Mouse (Mus musculus) embryonic facial prominence, embryonic 10.5 days (tissue): ENCODE measurements around the gene Gimap4. TPM values are rescaled to one million over a fixed set of nuclear protein-coding genes. Genes with fewer than 3 reads are reported as not detected.

ENCODE experiments used
- DNase-seq: peaks from one replicate; pipeline ENCODE4 v3.0.0-alpha.2; 2017; ENCODE audit warnings: low spot score
- H3K27ac ChIP-seq: fragments of 300-500 bp; sonication (generic); replicated peaks from 2 replicates; pipeline ENCODE4 v1.5.1; 2016; ENCODE audit warnings: mild to moderate bottlenecking
- H3K27me3 ChIP-seq: fragments of 300-500 bp; sonication (generic); replicated peaks from 2 replicates; pipeline ENCODE4 v1.6.1; 2016; ENCODE audit warnings: low read depth, mild to moderate bottlenecking; ENCODE audit not compliant: poor library complexity, severe bottlenecking
- H3K36me3 ChIP-seq: fragments of 300-500 bp; sonication (generic); replicated peaks from 2 replicates; pipeline ENCODE4 v1.6.1; 2016; ENCODE audit warnings: mild to moderate bottlenecking, moderate library complexity
- H3K4me1 ChIP-seq: fragments of 300-500 bp; sonication (generic); 2 replicates; pipeline ENCODE4 v1.6.1; 2016
- H3K4me3 ChIP-seq: fragments of 300-500 bp; sonication (generic); 2 replicates; pipeline ENCODE4 v1.5.1; 2016; ENCODE audit warnings: mild to moderate bottlenecking, moderate library complexity
- H3K9me3 ChIP-seq: fragments of 300-500 bp; sonication (generic); 2 replicates; pipeline ENCODE4 v1.6.1; 2016; ENCODE audit warnings: mild to moderate bottlenecking
- WGBS: fragments of 180-500 bp; shearing (Covaris S2); methylation state at CpG from one replicate; pipeline ENCODE4 v1.1.7; 2016; 5-methylcytosine and 5-hydroxymethylcytosine counted together
- polyA plus RNA-seq: library from polyadenylated mRNA; unstranded; fragments of >200 nt; fragmentation: Nextera tagmentation; extraction: Ambion mirVana; gene quantifications from 2 replicates; pipeline ENCODE4 v1.2.1, GENCODE M21; 2016

The Gimap4 gene
- polyA plus RNA-seq, 1 experiment from 2014 or later = 7.4 TPM

DNA sequence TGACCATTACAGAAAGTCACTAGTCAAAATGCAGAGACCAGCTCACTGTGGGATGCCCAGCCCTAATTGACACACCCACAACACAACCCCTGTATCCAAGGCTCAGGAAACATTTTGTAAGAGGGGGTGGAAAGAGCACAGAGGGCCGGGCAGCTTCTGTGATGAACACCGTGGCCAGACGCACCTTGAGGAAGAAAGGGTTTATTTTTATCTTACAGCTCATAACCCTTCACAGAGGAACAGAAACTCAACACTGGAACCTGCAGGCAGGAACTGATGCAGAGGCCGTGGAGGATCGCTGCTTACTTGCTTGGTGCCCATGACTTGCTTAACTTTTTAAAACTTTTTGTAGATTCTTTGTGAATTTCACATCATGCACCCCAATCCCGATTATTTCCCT is 8.6 kb downstream of the Gimap4 start:
- no peaks in the 10 kb centered on the region for H3K4me1 ChIP-seq
- no peak overlapping the region for H3K4me3 ChIP-seq
- no peak overlapping the region for H3K27ac ChIP-seq
- H3K9me3 ChIP-seq = 0 out of 2 replicates have a peak, but pooled peaks cover 2% of the 10 kb centered on the region
- no peaks in the 10 kb centered on the region for H3K27me3 ChIP-seq
- H3K36me3 ChIP-seq = no peaks in the 10 kb centered on the region
- 87% methylated on average over 6 of the region's 6 CpGs for WGBS
- no peak for DNase-seq

DNA sequence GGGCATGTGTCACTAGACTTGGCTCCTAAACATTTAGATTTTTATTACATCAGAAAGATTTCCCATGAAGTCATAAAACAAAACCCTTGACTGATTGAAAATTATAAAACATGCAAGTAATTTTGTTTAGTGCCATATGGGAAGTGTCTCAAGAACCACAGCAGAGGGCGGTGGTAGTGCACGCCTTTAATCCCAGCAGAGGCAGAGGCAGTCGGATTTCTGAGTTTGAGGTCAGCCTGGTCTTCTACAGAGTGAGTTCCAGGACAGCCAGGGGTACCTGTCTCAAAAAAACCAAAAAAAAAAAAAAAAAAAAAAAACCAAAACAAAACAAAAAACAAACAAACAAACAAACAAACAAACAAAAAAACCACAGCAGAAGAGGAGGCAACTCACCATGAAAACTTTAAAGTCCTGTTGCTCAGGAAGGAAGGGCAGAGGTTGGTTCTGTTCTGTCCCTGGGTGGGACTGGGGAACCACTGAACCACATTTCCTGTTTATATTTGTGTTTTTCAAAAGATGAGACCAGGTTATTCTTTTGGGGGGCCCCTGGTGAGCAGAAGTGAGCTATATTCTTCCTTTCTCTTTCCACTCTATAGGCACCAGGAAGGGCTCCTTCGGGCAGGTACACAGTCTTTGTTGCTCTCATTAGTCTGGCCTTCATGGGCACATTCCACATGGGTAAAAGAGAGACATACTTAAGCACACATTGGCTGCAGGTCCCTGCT is 12.6 kb downstream of the Gimap4 start:
- Histone ChIP-seq H3K9me3 (0 out of 2 replicates have a peak, but pooled peaks cover 2% of the 10 kb centered on the region), H3K4me1 (no peaks in the 10 kb centered on the region), H3K36me3 (no peaks in the 10 kb centered on the region), H3K27ac (no peak overlapping the region), H3K27me3 (no peaks in the 10 kb centered on the region), H3K4me3 (no peak overlapping the region)
- no peak for DNase-seq
- 83% methylated on average over 4 of the region's 4 CpGs for WGBS

DNA sequence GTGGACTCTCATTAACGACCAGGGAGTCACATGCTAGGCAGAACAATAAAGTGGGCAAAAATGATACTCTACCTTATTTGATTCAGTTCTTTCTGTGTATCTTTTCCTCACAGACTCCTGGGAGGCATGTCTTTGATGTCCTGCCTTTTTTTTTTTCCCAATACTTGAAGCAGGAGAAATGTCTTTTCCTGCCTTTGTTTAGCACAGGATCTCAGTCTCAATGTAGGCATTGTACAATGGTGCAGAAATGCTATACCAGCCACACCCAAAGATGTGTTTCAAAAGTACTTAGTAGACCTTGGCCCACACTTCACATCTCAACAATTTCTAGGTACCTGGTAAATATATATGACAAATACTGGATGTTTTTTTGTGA is 13.2 kb downstream of the Gimap4 start:
- no peaks in the 10 kb centered on the region for H3K27me3 ChIP-seq
- WGBS = 61% methylated on average over 1 of the region's 1 CpGs
- 0 out of 2 replicates have a peak, but pooled peaks cover 2% of the 10 kb centered on the region for H3K9me3 ChIP-seq
- DNase-seq = no peak
- H3K4me1 ChIP-seq = peaks cover 4% of the 10 kb centered on the region; the same call in 1 of the 2 replicates
- no peak overlapping the region for H3K4me3 ChIP-seq
- H3K27ac ChIP-seq = no peak overlapping the region
- H3K36me3 ChIP-seq = no peaks in the 10 kb centered on the region

- peaks cover 11% of the 10 kb centered on the region for H3K4me1 ChIP-seq
- H3K9me3 ChIP-seq = 0 out of 2 replicates have a peak, but pooled peaks cover 2% of the 10 kb centered on the region
- H3K4me3 ChIP-seq = no peak overlapping the region
- 84% methylated on average over 7 of the region's 7 CpGs for WGBS
- no peaks in the 10 kb centered on the region for H3K27me3 ChIP-seq
- H3K36me3 ChIP-seq = no peaks in the 10 kb centered on the region
- H3K27ac ChIP-seq = no peak overlapping the region
- DNase-seq = no peak
Observed at GRCm38 (mm10) chr6:48698066-48698856, 13.9 kb downstream of the Gimap4 start.

GRCm38 (mm10) chr6:48698888-48699287 is 14.5 kb downstream of the Gimap4 start:
- DNase-seq = no peak
- Histone ChIP-seq H3K4me3 (no peak overlapping the region), H3K27me3 (no peaks in the 10 kb centered on the region), H3K36me3 (no peaks in the 10 kb centered on the region), H3K9me3 (0 out of 2 replicates have a peak, but pooled peaks cover 2% of the 10 kb centered on the region), H3K4me1 (peaks cover 11% of the 10 kb centered on the region), H3K27ac (no peak overlapping the region)
- WGBS = 81% methylated on average over 3 of the region's 3 CpGs

- Histone ChIP-seq H3K36me3 (no peaks in the 10 kb centered on the region), H3K27me3 (no peaks in the 10 kb centered on the region), H3K27ac (no peak overlapping the region), H3K4me3 (no peak overlapping the region), H3K4me1 (peaks cover 11% of the 10 kb centered on the region), H3K9me3 (no peaks in the 10 kb centered on the region)
- DNase-seq = no peak
- 50% methylated on average over 5 of the region's 5 CpGs for WGBS
Observed at GRCm38 (mm10) chr6:48700251-48701075, 16.1 kb downstream of the Gimap4 start.

DNA sequence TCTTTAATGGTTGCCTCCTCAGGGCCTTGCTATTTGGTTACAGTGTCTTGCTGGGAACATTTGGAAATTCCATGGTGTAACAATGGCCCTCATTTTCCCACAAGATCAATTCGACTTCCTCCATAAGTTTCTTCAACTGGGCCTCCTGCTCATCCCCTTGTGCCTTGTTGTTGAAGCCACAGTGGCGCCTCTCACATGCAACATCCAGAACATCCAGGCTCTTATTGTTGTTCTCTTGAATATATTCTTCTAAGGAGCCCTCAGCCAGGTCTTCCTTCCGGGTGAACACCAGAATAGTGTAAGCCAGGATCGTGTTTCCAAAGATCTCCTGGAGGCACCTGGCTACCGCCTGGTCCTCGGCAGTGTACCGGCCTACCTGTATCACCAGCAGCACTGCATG is 17.8 kb downstream of the Gimap4 start:
- Histone ChIP-seq H3K27ac (no peak overlapping the region), H3K27me3 (no peaks in the 10 kb centered on the region), H3K9me3 (no peaks in the 10 kb centered on the region), H3K4me3 (no peak overlapping the region), H3K36me3 (no peaks in the 10 kb centered on the region), H3K4me1 (peaks cover 11% of the 10 kb centered on the region)
- DNase-seq = no peak
- 85% methylated on average over 7 of the region's 7 CpGs for WGBS

DNA sequence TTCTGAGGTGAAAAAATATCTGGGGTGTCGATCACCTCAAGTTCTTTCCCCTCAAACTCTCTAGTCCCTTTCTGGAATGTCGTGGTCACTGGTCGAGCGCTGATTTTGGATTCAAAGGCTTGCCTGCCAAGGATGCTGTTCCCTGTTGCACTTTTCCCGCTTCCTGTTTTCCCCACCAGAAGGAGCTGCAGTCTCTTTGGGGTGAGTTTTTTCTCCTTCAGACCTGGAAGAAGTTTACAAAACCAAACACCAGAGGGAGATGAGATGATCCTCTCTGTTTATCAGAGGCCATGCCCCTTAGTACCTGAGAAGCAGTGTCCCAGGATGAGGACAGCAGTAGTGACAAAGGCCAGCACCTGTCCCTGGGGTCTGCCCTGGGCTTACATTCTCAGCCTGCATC is 18.3 kb downstream of the Gimap4 start:
- H3K36me3 ChIP-seq = no peaks in the 10 kb centered on the region
- H3K27me3 ChIP-seq = no peaks in the 10 kb centered on the region
- H3K9me3 ChIP-seq = no peaks in the 10 kb centered on the region
- peaks cover 11% of the 10 kb centered on the region for H3K4me1 ChIP-seq
- DNase-seq = no peak
- no peak overlapping the region for H3K4me3 ChIP-seq
- WGBS = 75% methylated on average over 5 of the region's 5 CpGs
- H3K27ac ChIP-seq = no peak overlapping the region

- H3K4me3 ChIP-seq = no peak overlapping the region
- peaks cover 11% of the 10 kb centered on the region for H3K4me1 ChIP-seq
- no peak overlapping the region for H3K27ac ChIP-seq
- no peak for DNase-seq
- H3K27me3 ChIP-seq = no peaks in the 10 kb centered on the region
- H3K36me3 ChIP-seq = no peaks in the 10 kb centered on the region
- H3K9me3 ChIP-seq = no peaks in the 10 kb centered on the region
Observed at GRCm38 (mm10) chr6:48704146-48704545, 19.8 kb downstream of the Gimap4 start.

- no peaks in the 10 kb centered on the region for H3K9me3 ChIP-seq
- no peaks in the 10 kb centered on the region for H3K27me3 ChIP-seq
- peaks cover 11% of the 10 kb centered on the region for H3K4me1 ChIP-seq
- 54% methylated on average over 3 of the region's 3 CpGs for WGBS
- peak overlapping the region; percentile 8; the same call in 1 of the 2 replicates for H3K4me3 ChIP-seq
- H3K27ac ChIP-seq = peak overlapping the region; percentile 30; the same call in 1 of the 2 replicates
- no peak for DNase-seq
- H3K36me3 ChIP-seq = no peaks in the 10 kb centered on the region
Observed at GRCm38 (mm10) chr6:48706130-48706529, 21.8 kb downstream of the Gimap4 start.

- 57% methylated on average over 2 of the region's 2 CpGs for WGBS
- no peaks in the 10 kb centered on the region for H3K27me3 ChIP-seq
- H3K36me3 ChIP-seq = no peaks in the 10 kb centered on the region
- no peak for DNase-seq
- no peaks in the 10 kb centered on the region for H3K9me3 ChIP-seq
- no peak within 1 kb of the TSS for H3K4me3 ChIP-seq
- no peaks in the 10 kb centered on the region for H3K4me1 ChIP-seq
- H3K27ac ChIP-seq = no peak within 1 kb of the TSS
Observed at GRCm38 (mm10) chr6:48718455-48718854, 34.1 kb downstream of the Gimap4 start, which contains the start of the genes Gm28053 and Gimap7. Gm28053 (plus strand) TSS chr6:48718607. Gimap7 (plus strand) TSS chr6:48718621.

DNA sequence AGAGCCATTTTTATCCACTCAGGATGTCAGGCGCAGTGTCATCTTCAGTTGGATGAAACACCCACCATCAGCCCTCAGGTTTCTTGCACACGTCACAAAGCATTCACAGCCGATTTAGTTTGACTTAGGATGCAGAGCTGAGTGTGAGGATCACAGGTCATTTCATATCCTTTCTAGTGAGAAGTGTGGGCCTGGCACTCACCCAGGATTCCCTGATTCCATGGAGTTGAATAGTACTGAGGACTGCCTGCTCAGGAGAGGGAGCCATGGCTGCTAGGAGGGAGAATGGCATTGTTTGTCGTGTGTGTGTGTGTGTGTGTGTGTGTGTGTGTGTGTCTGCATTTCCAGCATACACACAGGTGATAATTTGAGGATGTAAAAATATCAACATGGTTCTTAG is 36.0 kb downstream of the Gimap4 start:
- 91% methylated on average over 4 of the region's 4 CpGs for WGBS
- no peak for DNase-seq
- Histone ChIP-seq H3K36me3 (no peaks in the 10 kb centered on the region), H3K9me3 (no peaks in the 10 kb centered on the region), H3K4me1 (peaks cover 2% of the 10 kb centered on the region), H3K27me3 (no peaks in the 10 kb centered on the region), H3K4me3 (no peak overlapping the region), H3K27ac (no peak overlapping the region)
